Mouse (Mus musculus) right cerebral cortex, postnatal 10 days (tissue): ENCODE data around the gene Nfxl1.
"Not testable (repeated sequence)": the region's sequence is repeated elsewhere in the genome, so short reads cannot be mapped to it uniquely, and the experiment has no call there.

Source experiments
- DNase-seq, 2 experiments: peaks; one replicate each; pipeline ENCODE4 v3.0.0; 2021; ENCODE audit warnings: low spot score in 2 of 2

The Nfxl1 gene

DNA sequence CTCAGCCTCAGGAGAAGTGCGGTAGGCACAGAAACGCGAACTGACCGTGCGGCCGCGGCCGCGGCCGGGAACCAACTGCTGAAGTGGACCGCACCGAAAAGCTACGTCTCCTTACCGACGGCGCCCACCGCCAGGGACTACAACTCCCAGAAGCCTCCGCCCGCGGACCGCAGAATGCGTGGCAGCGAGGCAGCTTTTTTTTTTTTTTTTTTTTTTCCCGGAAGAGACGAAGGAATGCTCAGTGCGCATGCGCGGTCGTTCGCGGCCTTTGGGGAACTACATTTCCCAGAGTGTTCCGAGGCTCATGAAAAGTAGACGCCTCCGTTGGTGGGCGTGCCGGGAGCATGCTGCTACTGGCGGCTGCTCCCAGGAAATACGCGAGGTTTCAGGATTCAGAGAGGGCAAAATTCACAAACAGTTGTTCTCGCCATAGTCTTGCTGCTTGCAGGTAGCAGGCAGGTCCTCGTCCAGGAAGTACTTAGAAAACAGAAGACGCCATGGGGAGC is at the start of gene Nfxl1:
Gene Nfxl1 (minus strand): TSS at position 141 of the 506 bp plus-strand sequence.
- peak; percentile 98 to 99 for DNase-seq

DNA sequence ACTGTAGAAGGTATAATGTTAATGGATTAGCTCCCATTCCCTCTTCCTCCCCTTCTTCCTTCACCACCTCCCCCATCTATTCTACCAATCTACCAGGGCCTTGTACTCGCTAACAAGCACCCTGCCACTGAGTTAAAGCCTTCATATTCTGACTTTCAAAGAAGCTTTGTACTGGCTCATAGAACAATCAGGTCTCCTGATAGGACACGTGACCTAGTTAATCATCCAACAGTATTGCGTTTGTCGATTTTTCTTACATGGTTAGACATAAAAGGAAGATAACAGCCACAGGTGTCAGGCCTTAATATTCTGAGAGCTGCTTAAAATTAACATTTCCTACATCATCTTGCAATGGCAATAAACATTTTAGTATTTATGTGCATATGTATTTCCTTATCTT is 43.7 kb upstream of the Nfxl1 start:
- DNase-seq, result no peak

DNA sequence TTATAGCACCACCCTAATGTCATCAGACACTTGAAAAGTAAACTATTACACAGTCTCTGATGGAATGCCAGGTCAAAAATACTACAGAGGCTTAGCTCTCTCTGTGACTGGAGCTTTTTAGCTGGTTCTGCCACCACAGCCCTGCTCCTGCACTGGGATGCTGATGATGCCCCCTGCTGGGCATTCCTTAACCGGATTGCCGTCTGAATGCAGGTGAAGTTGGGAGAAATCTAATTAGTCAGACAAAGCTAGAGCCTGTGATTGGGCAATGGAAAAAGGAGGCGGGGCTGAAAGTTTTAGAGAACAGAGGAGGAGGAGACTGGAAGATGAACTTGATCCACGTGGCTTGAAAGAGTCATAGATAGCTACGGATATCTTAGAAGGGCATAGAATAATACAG is 41.5 kb upstream of the Nfxl1 start:
- peak in 1 of 2 experiments; percentile 35 for DNase-seq

DNA sequence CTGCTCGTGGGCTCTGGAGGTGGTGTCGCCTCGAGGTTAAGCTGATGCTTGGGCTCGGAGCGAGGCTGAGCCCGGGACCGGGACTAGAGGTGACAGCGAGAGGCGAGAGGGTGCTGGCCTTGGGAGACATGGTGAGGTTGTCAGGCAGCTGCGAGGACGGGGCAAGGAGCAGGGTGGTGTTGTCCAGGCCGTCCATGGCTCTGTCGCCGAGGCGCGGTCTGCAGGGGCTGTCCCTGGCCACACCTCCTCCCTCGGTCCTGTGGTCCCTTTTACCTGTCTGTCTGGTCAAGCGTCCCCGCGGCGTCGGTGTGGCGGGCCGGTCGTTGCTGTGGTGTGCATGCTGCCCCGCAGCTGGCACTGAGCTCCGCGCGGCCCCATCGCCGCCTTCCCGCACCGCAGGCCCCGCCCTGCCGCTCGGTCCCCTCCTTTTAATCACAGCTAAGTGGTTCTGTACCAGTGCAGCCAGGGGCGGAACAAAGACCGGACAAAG is 27.8 kb upstream of the Nfxl1 start, which contains the start of gene Gm5868:
Gene Gm5868 (minus strand): TSS at position 360 of the 490 bp plus-strand sequence.
- no peak for DNase-seq

DNA sequence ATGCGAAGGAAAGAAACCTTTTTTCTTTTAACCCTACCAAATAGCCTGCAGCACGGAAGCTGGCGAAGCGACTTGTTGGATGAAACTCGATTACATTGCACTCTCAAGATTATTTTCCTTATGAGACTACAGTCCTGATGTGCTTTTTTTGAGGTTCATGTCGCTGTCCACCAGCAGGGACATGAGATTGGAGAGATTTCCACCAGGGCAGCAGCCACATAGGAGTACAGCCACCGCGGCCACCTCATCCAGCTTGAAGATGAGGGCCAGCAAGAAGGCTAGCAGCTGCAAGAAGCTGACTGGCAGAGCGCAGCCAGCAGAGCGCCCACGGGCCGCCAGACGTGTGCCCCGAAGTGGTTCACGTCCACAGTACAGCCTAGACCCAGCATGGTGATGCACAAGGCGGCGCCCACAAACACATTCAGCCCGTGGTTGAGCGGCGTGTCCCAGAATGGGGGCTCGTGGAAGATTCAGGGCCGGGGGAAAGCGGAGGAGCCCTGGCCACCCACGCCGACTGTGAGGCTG is 27.2 kb upstream of the Nfxl1 start:
- DNase-seq, result not testable (repeated sequence)

DNA sequence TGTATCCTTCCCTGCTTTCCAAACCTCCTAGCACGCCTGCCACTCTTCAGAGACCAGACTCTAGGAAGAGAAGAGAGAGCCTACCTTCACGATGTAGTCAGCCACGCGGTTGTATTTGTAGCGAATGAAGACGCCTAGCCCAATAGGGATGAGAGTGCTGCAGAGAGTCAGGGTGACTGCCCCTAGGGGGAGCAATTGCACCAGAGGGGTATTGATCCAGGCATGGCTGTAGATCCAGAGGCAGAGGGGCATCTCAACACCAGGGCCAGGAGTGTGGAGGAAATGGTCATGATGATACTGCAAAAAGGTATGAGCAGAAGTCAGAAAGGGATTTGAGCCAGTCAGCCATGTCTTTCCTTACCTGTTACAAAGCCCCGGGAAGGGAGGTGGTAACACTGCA is 26.6 kb upstream of the Nfxl1 start:
- not testable (repeated sequence) for DNase-seq

DNA sequence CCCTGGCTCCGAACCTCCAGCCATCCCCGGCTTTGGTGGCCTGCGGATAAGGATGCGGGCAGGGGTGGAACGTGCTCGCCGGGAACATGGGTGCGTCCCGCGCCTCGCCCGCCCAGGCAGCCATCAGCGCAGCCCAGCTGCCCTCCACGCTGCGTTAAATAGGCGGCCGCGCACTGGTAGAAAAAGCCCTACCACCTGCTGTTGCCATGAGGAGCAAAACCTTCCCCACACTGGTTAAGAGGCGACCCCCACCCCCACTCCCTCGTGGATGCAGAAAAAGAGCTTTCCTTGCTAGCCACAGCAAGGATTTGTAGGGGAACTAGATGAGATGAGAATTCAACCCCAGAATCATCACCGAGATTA is 21.5 kb upstream of the Nfxl1 start, which contains the start of gene Zar1:
Gene Zar1 (minus strand): TSS at position 285 of the 363 bp plus-strand sequence.
- not testable (repeated sequence) for DNase-seq

DNA sequence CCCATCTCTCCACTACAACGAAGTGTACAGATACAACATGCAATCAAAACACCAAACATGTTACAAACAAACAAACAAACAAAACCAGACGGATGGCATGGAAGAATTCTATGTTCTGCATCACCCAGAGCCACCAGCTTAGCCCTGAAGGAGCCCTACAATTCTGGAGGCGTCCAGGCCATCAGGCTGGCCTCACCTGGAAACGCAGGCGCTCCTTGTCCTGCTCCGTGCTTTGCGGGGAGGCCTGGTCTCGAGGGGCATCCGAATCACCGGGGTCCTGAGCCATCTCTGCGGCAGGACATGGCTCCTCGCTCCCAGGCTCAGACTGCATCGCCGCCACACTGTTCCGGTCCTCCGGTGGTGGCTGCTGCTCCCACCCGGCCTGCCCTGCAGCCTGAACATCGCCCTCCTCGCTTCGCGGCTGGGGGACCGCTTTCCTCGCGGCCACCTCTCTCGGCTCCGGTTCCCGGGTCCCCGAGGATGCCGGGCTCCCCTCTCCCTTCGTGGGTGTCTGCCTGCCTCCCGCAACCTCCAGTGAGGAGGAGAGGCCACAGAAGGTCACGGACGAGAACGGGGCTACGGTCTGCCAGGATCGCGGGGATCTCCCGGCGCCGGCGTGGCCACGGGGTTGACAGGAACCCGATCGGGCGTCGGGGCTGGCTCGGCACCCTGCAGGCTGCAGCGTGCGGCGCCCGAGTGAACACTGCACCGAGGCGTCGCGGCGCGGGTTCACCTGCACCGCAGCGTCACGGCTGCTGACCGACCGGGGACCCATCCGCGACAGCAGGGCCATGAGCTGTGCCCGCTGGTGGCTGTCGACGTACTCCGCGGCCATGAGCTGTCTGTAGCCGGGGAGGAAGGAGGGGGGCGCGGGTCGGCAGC is 20.8 kb upstream of the Nfxl1 start:
- DNase-seq, result not testable (repeated sequence)

DNA sequence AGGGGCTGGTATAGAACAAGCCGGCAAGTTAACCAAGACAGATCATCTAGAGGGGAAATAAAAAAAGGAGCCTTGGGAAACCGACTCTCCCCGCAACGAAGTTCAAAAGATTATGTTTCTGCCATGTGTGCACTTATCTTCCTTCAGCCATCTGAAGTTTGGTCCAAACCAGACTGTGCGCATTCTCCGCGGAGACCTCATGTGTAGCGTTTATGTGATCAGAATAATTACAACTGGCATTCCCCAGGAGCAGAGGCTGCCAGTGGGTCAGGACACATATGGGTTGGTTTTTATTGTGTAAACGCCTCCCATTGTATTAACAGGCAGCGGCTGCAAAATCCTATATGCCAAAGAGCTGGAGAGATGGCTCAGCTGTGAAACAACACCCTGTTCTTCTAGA is 20.1 kb upstream of the Nfxl1 start:
- not testable (repeated sequence) for DNase-seq

DNA sequence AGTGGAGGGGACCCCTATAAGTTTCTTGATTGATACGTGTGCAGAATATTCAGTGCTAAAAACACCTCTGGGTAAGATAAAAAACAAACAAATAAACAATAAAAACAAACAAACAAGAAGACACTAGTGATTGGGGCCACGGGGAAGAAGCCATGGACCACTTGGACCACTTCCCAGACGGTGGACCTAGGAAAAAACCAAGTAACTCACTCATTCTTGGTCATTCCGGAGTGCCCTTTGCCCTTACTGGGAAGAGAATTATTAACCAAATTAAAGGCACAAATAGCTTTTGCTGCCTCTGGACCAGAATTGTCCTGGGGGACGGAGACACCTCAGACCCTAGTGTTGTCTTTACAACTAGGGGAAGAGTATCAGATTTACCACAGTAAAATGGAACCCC is 6.1 kb upstream of the Nfxl1 start:
- no peak for DNase-seq

DNA sequence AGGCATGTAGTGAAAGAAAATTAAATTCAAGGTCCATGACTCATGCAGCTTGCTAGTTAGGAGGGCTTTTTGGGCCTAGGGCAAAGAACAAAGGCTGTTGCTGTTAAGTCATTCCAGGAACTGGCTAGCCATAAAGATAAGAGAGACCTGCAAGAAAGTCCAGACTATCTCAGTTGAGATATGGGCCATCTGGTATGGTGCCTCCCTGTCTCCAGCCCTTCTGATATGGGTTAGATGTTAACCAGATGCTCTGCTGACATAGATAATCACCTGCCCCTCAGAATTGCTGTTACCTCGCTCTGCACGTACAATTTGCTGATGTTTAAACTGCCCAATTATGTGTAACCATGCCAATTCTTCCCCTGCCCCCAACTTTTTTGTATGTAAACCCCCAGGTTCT is 3.7 kb upstream of the Nfxl1 start:
- not testable (repeated sequence) for DNase-seq

DNA sequence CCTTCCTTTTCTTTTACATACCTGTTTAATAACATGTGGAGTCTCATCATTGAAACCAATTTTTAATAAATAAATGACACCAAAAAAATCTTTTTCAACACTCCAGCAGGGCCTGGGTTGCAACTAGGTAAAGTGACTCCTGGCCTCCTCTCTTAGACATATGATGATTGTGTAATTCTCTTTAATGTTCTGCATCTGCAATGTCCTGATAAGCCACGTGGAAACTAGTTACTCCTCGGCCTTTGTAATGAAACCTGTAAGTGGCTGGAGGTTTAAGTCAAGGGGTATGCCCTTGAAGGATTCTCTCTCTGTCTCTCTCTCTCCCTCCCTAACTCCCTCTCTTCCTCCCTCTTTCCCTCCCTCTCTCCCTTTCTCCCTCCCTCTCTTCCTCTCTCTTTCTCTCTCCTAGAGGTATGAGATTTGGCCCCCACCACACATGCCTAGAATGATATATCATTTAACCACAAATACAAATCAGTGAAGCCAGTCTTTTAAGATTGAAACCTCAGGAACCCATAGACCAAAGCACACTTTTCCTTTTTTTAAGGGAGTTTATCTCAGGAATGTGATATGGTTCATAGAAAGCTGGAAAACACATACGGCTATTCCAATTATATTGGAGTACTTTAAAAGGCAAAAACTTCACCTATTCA is 1.6 kb upstream of the Nfxl1 start:
- no peak for DNase-seq

DNA sequence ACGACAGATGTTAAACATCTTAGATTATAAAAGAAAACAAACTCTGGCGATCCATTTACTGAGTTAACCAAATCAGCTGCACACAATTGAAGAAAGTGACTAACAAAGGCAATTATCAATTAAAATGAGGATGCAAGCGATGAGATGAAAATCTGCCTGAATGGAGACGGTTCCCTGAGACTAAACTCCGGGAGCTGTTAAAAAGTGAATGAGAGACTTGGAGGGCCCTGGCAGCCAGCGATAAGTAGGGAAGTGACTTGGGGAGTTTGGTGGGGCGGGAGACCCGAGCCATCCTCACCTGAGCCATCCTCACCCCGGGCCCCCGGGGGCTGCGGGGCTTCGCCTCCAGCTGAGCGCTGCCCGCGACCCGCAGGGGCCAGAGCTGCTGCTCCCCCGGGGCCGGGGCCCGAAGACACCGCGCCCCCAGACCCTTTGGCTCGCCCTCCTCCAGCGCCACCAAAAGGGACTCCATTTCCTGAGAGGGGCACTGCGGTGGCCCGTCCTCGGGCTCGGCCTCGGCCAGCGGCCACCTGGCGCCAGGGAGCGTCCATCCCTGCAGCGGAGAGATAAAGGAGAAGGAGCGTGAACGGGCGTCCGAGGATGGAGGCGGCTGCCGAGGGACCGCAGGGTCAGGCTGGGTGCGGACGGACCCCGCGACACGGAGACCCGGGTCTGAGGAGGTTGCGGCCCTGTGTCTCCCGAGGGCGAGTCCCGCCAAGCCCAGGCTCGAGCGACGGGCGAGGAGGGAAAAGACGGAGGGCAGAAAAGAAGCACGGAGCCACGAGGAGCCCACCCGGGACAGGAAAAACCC is 563 bp downstream of the Nfxl1 start:
- peak in 1 of 2 experiments; percentile 63 for DNase-seq

DNA sequence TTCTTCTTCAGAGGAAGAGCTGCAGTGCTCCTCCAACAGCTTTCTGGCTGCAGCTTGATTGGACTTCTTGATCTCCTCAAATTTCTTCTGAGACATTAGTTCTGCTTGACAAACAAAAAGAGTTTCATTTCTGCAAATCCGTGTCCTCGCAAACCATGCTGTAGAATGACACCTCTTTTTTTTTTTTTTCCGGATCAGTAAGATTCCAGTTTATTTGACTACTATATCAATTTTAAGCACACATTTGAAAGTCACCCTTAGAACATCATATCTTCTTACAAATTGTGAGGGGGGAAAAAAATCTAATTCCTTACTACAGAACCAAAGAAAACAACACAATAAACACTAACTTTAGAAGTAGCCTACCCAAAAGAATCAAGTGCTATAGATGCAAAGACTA is 3.2 kb downstream of the Nfxl1 start:
- no peak for DNase-seq

DNA sequence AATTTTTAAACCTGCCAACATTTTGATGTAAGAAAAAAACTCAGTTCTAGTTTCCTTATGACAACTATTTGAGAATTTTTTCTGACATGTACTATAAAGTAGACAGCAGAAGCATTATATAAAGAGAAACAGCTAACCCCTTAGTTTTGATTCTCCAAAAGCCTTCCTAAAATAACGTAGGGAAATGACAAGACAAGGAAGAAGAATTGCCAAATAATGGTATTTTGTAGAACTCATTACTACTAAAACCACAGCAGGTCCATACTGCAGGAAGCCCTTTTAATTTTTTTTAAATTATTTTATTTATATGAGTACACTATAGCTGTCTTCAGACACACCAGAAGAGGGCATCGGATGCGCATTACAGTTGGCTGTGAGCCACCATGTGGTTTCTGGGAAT is 8.3 kb downstream of the Nfxl1 start:
- DNase-seq, result no peak

DNA sequence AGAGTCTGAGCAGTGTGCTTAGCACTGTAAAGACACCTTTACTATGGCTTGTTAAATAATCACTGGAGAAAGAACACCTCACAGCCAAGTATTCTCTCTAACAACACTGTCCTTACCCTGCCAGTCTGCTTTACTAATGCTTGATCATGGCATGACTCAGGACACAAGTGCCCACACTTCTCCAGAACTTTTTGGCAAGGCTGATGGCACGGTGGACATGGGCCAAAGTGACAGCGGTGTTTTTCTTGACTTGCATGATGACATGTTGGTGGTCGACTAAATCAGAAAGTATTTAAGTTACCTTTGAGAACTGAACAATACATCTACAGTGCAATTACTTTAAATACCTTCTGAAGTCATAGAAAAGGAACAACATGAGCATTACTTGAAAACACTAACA is 30.6 kb downstream of the Nfxl1 start:
- DNase-seq, result no peak

DNA sequence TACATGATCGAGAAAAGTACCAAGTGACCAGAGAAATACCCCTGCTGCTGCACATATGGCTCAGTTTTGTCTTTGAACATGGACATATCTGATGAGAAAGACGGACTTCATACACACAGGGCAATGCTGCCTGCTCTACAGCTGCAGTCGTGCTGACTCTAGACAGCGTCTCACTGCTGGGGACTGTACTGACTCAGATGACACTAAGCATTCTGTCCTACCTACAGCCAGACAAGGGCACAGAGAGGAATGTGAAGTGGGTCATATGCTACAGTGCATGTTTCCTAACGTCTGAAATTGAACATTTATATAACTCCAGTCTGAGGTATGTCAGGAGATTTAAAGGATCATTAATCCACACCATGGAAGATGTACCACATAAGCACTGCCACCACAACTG is 45.7 kb downstream of the Nfxl1 start:
- no peak for DNase-seq

DNA sequence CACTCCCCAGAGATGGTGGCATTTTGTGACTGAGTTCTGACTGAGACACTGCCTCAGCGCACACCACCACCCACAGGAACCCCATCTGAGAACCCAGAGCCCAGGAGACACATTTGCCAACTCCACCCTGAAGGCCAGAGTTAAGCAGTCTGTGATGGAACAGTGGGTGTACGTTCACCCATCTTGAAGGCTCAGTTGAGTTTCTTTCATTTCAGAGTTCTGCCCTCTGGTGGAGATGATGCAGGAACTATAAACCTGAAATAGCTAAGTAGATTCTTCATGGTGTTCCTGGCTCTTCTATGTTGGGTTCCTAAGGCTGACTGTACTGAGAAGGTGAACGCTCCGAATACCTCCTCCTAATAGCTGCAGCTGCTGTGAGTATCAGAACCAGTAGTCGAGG is 53.7 kb downstream of the Nfxl1 start:
- peak in 1 of 2 experiments; percentile 37 for DNase-seq

DNA sequence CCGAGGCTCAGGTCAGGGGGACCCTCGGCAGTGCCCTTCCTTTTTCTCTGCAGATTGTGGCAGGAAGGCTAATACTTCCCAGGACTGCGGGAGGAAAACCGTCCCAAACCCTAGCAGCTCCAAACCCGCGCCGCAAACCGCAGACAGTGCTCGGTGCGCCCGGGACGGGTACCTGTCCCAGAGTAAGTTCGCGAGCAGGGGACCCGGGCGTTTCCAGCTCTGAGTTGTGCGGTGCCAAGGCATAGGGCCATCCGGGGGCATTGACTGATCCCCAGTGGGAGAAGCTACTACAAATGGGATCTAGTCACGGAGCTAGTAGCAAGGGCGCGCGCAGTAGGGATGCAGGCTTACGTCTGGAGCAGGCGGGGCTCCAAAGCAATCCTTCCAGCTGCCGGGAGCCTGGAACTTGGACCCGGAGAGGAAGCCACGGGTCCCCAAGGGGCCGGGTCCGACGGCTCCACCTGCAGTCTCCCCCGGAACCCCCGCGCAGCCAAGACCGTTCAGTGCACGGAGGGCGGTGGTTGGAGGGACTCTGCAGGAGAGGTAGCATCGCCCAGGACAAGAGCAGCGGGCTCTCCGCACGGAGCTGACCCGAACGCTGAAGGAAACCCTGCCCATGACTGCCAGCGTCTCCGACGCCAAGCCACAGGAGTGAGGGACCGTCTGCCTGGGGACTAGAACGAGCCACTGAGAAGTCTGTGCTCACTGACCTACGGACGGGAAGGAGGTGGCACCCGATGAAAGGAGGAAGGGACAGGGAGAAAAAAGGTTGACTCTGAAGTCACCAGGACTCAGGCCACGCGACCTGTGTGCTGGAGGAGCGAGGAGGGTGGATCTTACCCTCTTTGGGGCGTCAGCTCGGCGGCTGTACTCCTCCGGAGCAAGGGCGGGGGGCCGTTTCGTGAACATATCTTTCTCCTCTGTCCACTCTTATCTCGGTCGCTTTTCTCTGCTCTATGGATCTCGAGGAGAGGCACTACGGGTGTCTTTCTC is 55.7 kb downstream of the Nfxl1 start, which contains the start of gene Corin:
Gene Corin (minus strand): TSS at position 943 of the 993 bp plus-strand sequence.
- no peak for DNase-seq

DNA sequence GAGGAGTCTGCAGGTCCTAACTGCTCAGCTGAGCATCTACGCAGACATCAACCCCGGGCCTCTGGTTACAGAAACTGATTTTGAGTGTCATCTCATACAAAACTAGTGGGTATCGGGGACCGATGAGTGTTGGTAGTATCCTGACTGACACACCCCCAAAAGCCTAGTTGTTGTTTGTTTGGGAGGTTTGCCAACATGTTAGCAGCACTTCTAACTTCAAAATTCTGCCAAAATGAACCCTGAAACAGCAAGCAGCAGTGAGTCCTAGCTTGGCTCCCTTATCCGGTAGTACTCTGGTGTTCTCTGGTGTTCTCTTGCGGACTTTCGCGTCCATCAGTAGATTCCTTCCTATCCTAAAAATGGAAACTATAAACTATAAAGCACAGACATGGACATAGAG is 56.7 kb downstream of the Nfxl1 start:
- DNase-seq, result no peak
